Mouse (Mus musculus) liver, embryonic 14.5 days (tissue): ENCODE data around the gene Klk7. TPM values are rescaled to one million over a fixed set of nuclear protein-coding genes. Genes with fewer than 3 reads are reported as not detected.

Experiments used
- ATAC-seq: fragments of 200-750 bp; cut with Nextera tagmentation; 2 replicates; pipeline ENCODE4 v1.8.0; 2017; ENCODE audit warnings: moderate number of reproducible peaks, mild to moderate bottlenecking, moderate library complexity; ENCODE audit not compliant: insufficient read depth
- DNase-seq, 3 experiments: peaks; one replicate each; pipeline ENCODE4 v3.0.0-alpha.2; 2012 to 2013; ENCODE audit warnings: low read depth in 3 of 3, low spot score in 3 of 3
- H3K27ac ChIP-seq: fragments of 300-500 bp; sonication (generic); 2 replicates; pipeline ENCODE4 v1.5.1; 2014; ENCODE audit warnings: moderate library complexity, mild to moderate bottlenecking, control low read depth, inconsistent platforms
- H3K27me3 ChIP-seq: fragments of 300-500 bp; sonication (generic); 2 replicates; pipeline ENCODE4 v1.6.1; 2014; ENCODE audit warnings: mild to moderate bottlenecking, low read length, moderate library complexity; ENCODE audit not compliant: control insufficient read depth, insufficient read depth
- H3K36me3 ChIP-seq: fragments of 300-500 bp; sonication (generic); replicated peaks from 2 replicates; pipeline ENCODE4 v1.6.1; 2014; ENCODE audit warnings: low read depth; ENCODE audit not compliant: control insufficient read depth, insufficient read depth
- H3K4me1 ChIP-seq, 2 experiments: fragments of 200-500 bp in 1 of 2; fragments of 300-500 bp in 1 of 2; sonication (generic) in 1 of 2; replicated peaks; 2 replicates each; pipeline ENCODE4 v1.6.1; 2012 to 2014; ENCODE audit warnings: antibody characterized with exemption in 1 of 2, inconsistent platforms in 1 of 2, low read length in 1 of 2; ENCODE audit not compliant: control insufficient read depth in 2 of 2, insufficient read depth in 2 of 2
- H3K4me2 ChIP-seq: fragments of 300-500 bp; sonication (generic); 2 replicates; pipeline ENCODE4 v1.6.1; 2014; ENCODE audit warnings: low read depth, mild to moderate bottlenecking, control low read depth, moderate library complexity
- H3K4me3 ChIP-seq, 2 experiments: fragments of 200-500 bp in 1 of 2; fragments of 300-500 bp in 1 of 2; sonication (generic) in 1 of 2; 2 replicates each; pipeline ENCODE4 v1.5.1; 2012 to 2014; ENCODE audit warnings: low read depth in 2 of 2, low read length in 2 of 2, mild to moderate bottlenecking in 2 of 2, control low read depth in 1 of 2, inconsistent platforms in 1 of 2, moderate library complexity in 1 of 2; ENCODE audit not compliant: insufficient read depth in 1 of 2
- H3K9ac ChIP-seq: fragments of 300-500 bp; sonication (generic); replicated peaks from 2 replicates; pipeline ENCODE4 v1.6.1; 2014; ENCODE audit warnings: mild to moderate bottlenecking, control low read depth, moderate library complexity
- H3K9me3 ChIP-seq: fragments of 300-500 bp; sonication (generic); 2 replicates; pipeline ENCODE4 v1.6.1; 2016; ENCODE audit warnings: low read length, mixed read lengths; ENCODE audit not compliant: control insufficient read depth
- CTCF ChIP-seq: IDR thresholded peaks from 2 replicates; pipeline ENCODE4 v1.5.1; 2016; ENCODE audit warnings: antibody characterized with exemption, low read depth, control low read depth
- EP300 ChIP-seq: IDR thresholded peaks from 2 replicates; pipeline ENCODE4 v1.6.1; 2016; ENCODE audit warnings: antibody characterized with exemption, low read depth
- WGBS: fragments of 180-500 bp; shearing (Covaris S2); extraction: QIAGEN DNeasy Blood & Tissue Kit; methylation state at CpG from one replicate; pipeline ENCODE4 v1.1.7; 2014; ENCODE audit not compliant: insufficient replicate concordance; 5-methylcytosine and 5-hydroxymethylcytosine counted together
- polyA plus RNA-seq, 2 experiments: library from polyadenylated mRNA; depleted of rRNA in 1 of 2; stranded (reverse) in 1 of 2; unstranded in 1 of 2; fragments of >200 nt; fragmentation: Nextera tagmentation in 1 of 2; extraction: Ambion mirVana in 1 of 2; gene quantifications; 2 replicates each; pipeline versions ENCODE4 v1.2.1 to v1.2.3; 2012 to 2014

The Klk7 gene
- polyA plus RNA-seq, 2 experiments, result not detected

GRCm38 (mm10) chr7:43776506-43776905, 34.6 kb upstream of the Klk7 start:
- Histone ChIP-seq H3K27ac (no peak overlapping the region), H3K4me3 (no peak overlapping the region), H3K36me3 (no peaks in the 10 kb centered on the region), H3K9ac (no peak overlapping the region), H3K9me3 (no peaks in the 10 kb centered on the region), H3K27me3 (no peaks in the 10 kb centered on the region), H3K4me2 (no peak overlapping the region), H3K4me1 (no peaks in the 10 kb centered on the region)
- ATAC-seq, result no peak
- DNase-seq, result no peak
- 68% methylated on average over 5 of the region's 5 CpGs for WGBS
- TF ChIP-seq EP300 (no peak), CTCF (no peak)

DNA sequence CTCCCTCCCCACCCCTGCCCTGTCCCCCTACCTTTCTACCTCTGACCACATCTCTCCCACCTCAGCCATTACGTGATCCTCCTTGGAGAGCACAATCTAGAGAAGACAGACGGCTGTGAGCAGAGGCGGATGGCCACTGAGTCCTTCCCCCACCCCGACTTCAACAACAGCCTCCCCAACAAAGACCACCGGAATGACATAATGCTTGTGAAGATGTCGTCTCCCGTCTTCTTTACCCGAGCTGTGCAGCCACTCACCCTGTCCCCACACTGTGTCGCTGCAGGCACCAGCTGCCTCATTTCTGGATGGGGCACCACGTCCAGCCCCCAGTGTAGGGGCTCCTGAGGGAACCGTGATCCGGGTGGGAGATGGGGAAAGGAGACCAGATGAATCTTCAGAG, 33.7 kb upstream of the Klk7 start:
- Histone ChIP-seq H3K27me3 (no peaks in the 10 kb centered on the region), H3K27ac (no peak overlapping the region), H3K36me3 (no peaks in the 10 kb centered on the region), H3K9ac (no peak overlapping the region), H3K4me1 (no peaks in the 10 kb centered on the region), H3K9me3 (no peaks in the 10 kb centered on the region), H3K4me3 (no peak overlapping the region), H3K4me2 (no peak overlapping the region)
- 58% methylated on average over 12 of the region's 12 CpGs for WGBS
- TF ChIP-seq EP300, result no peak
- TF ChIP-seq CTCF, result no peak
- no peak for ATAC-seq
- no peak for DNase-seq

DNA sequence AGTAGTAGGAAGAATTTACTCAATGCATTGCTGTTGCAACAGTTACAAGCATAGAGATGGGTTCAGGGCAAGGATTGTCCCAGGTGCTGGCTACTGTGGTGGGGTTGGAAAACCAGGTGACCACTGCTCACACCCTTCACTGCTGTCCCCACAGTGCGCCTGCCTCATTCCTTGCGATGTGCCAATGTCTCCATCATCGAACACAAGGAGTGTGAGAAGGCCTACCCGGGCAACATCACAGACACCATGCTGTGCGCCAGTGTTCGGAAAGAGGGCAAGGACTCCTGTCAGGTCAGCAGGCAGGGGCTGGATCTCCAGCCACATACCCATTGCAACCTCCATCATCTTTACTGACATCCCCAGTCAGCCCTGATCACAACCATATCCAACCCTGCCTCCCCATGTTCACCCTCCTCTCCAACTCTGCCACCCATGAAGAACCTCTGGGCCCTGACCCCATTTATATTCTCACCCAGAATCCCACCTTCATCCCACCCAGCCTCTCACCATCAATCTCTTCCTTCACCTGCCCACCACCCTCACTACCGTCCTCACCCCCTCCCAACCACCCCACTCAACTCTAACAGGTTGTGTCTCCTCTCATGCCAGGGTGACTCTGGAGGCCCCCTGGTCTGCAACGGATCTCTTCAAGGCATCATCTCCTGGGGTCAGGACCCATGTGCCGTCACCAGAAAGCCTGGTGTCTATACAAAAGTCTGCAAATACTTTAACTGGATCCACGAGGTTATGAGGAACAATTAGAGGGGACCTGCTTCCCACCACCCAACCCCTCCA, 32.7 kb upstream of the Klk7 start:
- H3K9me3 ChIP-seq, result no peaks in the 10 kb centered on the region

GRCm38 (mm10) chr7:43780241-43780640, 30.9 kb upstream of the Klk7 start:
- 45% methylated on average over 6 of the region's 6 CpGs for WGBS
- no peak for DNase-seq
- H3K9me3 ChIP-seq, result no peaks in the 10 kb centered on the region

More for the DNA sequence above, 32.7 kb upstream of the Klk7 start:
- Histone ChIP-seq H3K4me3 (no peak overlapping the region), H3K27me3 (no peaks in the 10 kb centered on the region), H3K4me1 (no peaks in the 10 kb centered on the region), H3K4me2 (no peak overlapping the region), H3K9ac (no peak overlapping the region), H3K27ac (no peak overlapping the region), H3K36me3 (no peaks in the 10 kb centered on the region)
- 64% methylated on average over 10 of the region's 10 CpGs for WGBS
- DNase-seq (no peak), ATAC-seq (no peak)
- no peak for TF ChIP-seq EP300
- TF ChIP-seq CTCF, result no peak

DNA sequence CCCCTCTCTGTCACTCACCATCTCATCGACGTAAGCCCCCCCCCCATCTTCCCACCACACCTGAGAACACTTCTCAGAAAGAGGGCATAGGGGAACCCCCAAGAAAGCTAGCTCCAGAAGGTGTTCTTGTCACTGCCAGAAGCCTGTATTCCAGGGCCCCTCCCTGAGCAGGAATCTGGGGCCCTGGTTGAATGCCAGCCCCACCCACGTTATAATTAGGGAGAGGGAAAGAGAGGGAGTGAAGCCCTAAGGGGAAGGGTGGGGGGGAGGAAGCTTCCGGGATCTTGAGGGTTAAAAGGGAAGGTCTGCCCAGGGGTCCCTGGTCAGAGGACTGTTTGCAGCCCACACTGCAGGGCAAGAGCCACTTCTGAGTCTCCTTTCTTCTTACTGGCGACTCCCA, 30.3 kb upstream of the Klk7 start, which contains the start of gene Klk10:
TSS of gene Klk10 (plus strand) at position 290 of the 400 bp plus-strand sequence.
- WGBS, result 33% methylated on average over 5 of the region's 5 CpGs
- Histone ChIP-seq H3K9me3 (no peaks in the 10 kb centered on the region), H3K4me3 (no peak within 1 kb of the TSS), H3K9ac (no peak within 1 kb of the TSS), H3K27me3 (no peaks in the 10 kb centered on the region), H3K27ac (no peak within 1 kb of the TSS), H3K36me3 (no peaks in the 10 kb centered on the region), H3K4me2 (no peak within 1 kb of the TSS), H3K4me1 (no peaks in the 10 kb centered on the region)
- DNase-seq, result no peak
- no peak for TF ChIP-seq EP300
- TF ChIP-seq CTCF, result no peak
- no peak for ATAC-seq

More at GRCm38 (mm10) chr7:43780241-43780640, 30.9 kb upstream of the Klk7 start:
- no peaks in the 10 kb centered on the region for H3K36me3 ChIP-seq
- no peak overlapping the region for H3K9ac ChIP-seq
- TF ChIP-seq EP300 (no peak), CTCF (no peak)
- no peak for ATAC-seq
- H3K27me3 ChIP-seq, result no peaks in the 10 kb centered on the region
- H3K27ac ChIP-seq, result no peak overlapping the region
- H3K4me2 ChIP-seq, result no peak overlapping the region
- H3K4me1 ChIP-seq, result no peaks in the 10 kb centered on the region
- H3K4me3 ChIP-seq, result no peak overlapping the region
